Mouse (Mus musculus): ENCODE results near the gene Tex45. TPM values are rescaled to one million over a fixed set of nuclear protein-coding genes. Genes with fewer than 3 reads are reported as not detected.

Gene Tex45
- polyA plus RNA-seq, 1 experiment from 2014 or later = 0.18 TPM

DNA sequence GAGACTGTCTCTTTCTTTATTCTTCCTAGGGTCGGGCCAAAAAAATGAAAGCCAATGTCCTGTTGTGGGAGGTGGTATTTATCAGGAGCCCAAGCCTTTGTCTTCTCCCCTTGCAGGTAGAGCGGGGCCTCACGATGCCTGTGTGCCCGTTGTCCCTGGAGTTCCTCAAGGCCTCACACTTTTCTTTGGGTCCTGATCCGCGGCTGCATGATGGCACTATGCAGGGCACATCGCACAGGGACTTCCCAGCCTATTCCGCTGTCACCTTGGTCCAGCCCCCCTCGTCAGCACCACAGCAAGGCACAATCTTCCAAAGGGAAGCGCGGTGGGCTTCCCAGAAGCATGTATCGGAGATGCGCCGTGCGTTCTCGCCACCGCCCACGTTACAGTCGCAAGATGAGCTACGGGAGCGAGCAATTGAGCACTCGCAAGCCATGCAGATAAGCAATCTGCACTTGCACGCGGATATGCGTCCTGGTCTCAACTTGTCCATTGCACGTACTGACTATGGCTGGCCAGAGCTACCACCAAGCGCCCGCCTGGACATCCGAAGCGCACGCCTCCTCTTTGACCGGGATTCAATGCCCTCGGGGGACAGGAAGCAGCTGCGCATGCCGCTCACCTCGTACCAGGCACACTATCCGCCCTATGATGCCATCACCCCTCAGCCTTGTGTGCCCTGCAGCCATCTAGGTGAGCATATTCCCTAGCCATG, 5.2 kb downstream of the Tex45 start:
- H3K27ac ChIP-seq (replicated peaks; ENCODE audit: low read depth, low read length) = no peak overlapping the region
- DNase-seq = peak; percentile 62
- H3K27me3 ChIP-seq (ENCODE audit: control insufficient read depth, insufficient read depth, low read length) = 0 out of 2 replicates have a peak, but pooled peaks cover 2% of the 10 kb centered on the region
- H3K36me3 ChIP-seq (ENCODE audit: control insufficient read depth, insufficient read depth, low read length) = no peaks in the 10 kb centered on the region
- ATAC-seq (ENCODE audit: low FRiP score, low TSS enrichment) = peak; percentile 43; the same call in 1 of the 2 replicates
- peak overlapping the region; percentile 47 for H3K9ac ChIP-seq (replicated peaks; ENCODE audit: low read length)
- H3K4me3 ChIP-seq (replicated peaks; ENCODE audit: low read depth, low read length) = peak overlapping the region; percentile 35
- WGBS = 23% methylated on average over 37 of the region's 37 CpGs
- peak overlapping the region; percentile 51 for H3K4me2 ChIP-seq (ENCODE audit: low read length)
- no peaks in the 10 kb centered on the region for H3K9me3 ChIP-seq (ENCODE audit: control insufficient read depth, low read length)
- no peaks in the 10 kb centered on the region; the same call in 1 of the 2 replicates for H3K4me1 ChIP-seq (ENCODE audit: control insufficient read depth, insufficient read depth, low read length)

DNA sequence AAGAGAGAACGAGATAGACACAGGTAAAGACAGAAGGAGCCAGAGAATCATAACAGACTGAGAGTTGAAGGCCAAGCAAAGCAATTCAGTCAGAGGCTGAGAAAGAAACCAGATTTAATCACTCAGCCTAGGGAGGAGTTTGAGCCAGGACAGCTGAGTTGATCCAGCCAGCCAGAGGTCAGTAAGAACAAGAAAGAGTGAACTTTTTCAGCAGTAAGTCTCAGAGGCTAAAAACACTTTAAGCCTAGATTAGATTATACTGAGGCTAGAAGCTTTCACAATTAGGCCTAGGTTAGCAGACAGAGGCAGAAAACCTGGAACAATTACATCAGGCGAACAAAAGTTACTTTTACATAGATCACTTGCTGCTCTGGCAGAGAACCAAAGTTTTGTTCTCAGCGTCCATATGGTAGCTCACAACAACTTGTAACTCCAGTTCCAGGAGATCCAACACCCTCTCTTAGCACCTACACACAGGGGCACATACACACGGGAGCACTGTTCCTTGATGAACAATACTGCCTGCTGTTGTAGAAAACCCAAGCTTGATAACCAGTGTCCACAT, 9.6 kb downstream of the Tex45 start:
- ATAC-seq (ENCODE audit: low FRiP score, low TSS enrichment) (no peak), DNase-seq (no peak)
- H3K36me3 ChIP-seq (ENCODE audit: control insufficient read depth, insufficient read depth, low read length) = no peaks in the 10 kb centered on the region
- H3K9me3 ChIP-seq (ENCODE audit: control insufficient read depth, low read length) = no peaks in the 10 kb centered on the region
- no peak overlapping the region for H3K4me3 ChIP-seq (replicated peaks; ENCODE audit: low read depth, low read length)
- H3K4me1 ChIP-seq (ENCODE audit: control insufficient read depth, insufficient read depth, low read length) = no peaks in the 10 kb centered on the region; the same call in 1 of the 2 replicates
- 0 out of 2 replicates have a peak, but pooled peaks cover 2% of the 10 kb centered on the region for H3K27me3 ChIP-seq (ENCODE audit: control insufficient read depth, insufficient read depth, low read length)
- no peak overlapping the region for H3K4me2 ChIP-seq (ENCODE audit: low read length)
- no peak overlapping the region for H3K27ac ChIP-seq (replicated peaks; ENCODE audit: low read depth, low read length)
- H3K9ac ChIP-seq (replicated peaks; ENCODE audit: low read length) = no peak overlapping the region
- 80% methylated on average over 4 of the region's 4 CpGs for WGBS

DNA sequence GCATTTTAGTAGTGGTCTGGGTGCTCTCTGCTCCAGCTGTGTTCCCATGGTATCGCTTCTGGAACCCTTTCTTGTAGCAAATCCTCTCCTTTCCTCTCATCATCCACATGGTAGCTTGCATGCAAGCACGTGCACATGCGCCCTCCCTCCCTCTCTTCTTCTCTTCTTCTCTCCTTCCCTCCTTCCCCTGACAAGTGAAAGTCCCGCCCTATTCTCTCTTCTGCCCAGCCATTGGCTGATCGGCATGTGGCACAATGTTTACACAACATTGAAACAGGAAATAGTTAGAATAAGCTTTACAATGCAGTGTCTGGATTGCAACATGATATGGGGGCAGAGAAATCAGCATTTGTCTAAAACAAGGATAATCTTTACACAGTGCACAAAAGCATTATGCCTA, 10.9 kb downstream of the Tex45 start:
- Histone ChIP-seq H3K9ac (replicated peaks; ENCODE audit: low read length) (no peak overlapping the region), H3K27ac (replicated peaks; ENCODE audit: low read depth, low read length) (no peak overlapping the region), H3K4me1 (ENCODE audit: control insufficient read depth, insufficient read depth, low read length) (no peaks in the 10 kb centered on the region), H3K27me3 (ENCODE audit: control insufficient read depth, insufficient read depth, low read length) (0 out of 2 replicates have a peak, but pooled peaks cover 2% of the 10 kb centered on the region), H3K4me2 (ENCODE audit: low read length) (no peak overlapping the region), H3K4me3 (replicated peaks; ENCODE audit: low read depth, low read length) (no peak overlapping the region), H3K36me3 (ENCODE audit: control insufficient read depth, insufficient read depth, low read length) (no peaks in the 10 kb centered on the region), H3K9me3 (ENCODE audit: control insufficient read depth, low read length) (no peaks in the 10 kb centered on the region)
- DNase-seq (no peak), ATAC-seq (ENCODE audit: low FRiP score, low TSS enrichment) (no peak)
- WGBS = 63% methylated on average over 5 of the region's 5 CpGs

DNA sequence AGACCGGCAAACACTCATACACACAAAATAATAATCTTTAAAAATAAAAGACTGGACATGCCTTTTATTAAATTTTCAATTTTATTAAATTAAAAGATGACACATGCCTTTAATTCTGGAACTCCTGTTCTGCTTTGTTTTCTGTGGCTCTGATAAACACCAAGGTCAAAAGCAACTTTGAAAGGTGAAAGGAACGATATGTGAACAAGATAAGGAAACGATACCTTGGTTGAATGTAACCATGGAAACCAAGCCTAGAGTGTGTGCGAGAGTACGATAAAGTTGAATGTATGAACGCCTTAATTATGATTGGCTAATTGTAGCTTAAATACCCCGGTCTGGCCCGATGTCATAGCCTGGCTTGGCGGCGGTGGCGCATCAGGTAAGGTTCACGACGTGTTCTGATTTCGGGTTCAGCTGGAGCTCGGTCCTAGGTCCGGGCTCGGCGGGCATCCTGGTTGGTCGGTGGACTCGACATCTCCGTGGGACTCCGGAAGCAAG, 11.6 kb downstream of the Tex45 start:
- no peak overlapping the region for H3K4me2 ChIP-seq (ENCODE audit: low read length)
- ATAC-seq (ENCODE audit: low FRiP score, low TSS enrichment) = no peak
- no peak for DNase-seq
- WGBS = 88% methylated on average over 22 of the region's 22 CpGs
- no peak overlapping the region for H3K9ac ChIP-seq (replicated peaks; ENCODE audit: low read length)
- H3K27me3 ChIP-seq (ENCODE audit: control insufficient read depth, insufficient read depth, low read length) = 0 out of 2 replicates have a peak, but pooled peaks cover 1% of the 10 kb centered on the region
- H3K27ac ChIP-seq (replicated peaks; ENCODE audit: low read depth, low read length) = no peak overlapping the region
- no peaks in the 10 kb centered on the region for H3K36me3 ChIP-seq (ENCODE audit: control insufficient read depth, insufficient read depth, low read length)
- no peaks in the 10 kb centered on the region for H3K4me1 ChIP-seq (ENCODE audit: control insufficient read depth, insufficient read depth, low read length)
- no peaks in the 10 kb centered on the region for H3K9me3 ChIP-seq (ENCODE audit: control insufficient read depth, low read length)
- H3K4me3 ChIP-seq (replicated peaks; ENCODE audit: low read depth, low read length) = no peak overlapping the region

DNA sequence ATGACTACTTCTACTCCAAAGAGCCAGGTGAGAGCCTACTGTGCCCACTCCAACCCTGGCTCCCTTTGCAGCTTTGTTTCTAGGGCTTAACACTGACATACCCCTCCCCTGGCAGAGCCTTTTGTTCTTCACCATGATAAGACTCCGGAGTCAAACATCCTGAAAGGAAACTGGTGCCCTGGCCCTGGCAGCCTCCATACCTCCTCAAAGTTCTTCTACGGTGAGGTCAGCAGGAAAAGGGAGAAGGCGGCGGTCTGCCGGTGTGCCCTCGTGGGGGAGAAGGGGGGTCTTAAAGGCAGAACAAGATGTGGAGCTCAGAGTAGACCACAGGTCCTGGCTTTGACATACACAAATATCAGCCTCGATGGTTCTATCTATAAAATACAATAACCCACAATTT, 12.9 kb downstream of the Tex45 start:
- no peak for ATAC-seq (ENCODE audit: low FRiP score, low TSS enrichment)
- no peaks in the 10 kb centered on the region for H3K4me1 ChIP-seq (ENCODE audit: control insufficient read depth, insufficient read depth, low read length)
- H3K4me3 ChIP-seq (replicated peaks; ENCODE audit: low read depth, low read length) = no peak overlapping the region
- H3K9ac ChIP-seq (replicated peaks; ENCODE audit: low read length) = no peak overlapping the region
- no peak overlapping the region for H3K4me2 ChIP-seq (ENCODE audit: low read length)
- H3K36me3 ChIP-seq (ENCODE audit: control insufficient read depth, insufficient read depth, low read length) = no peaks in the 10 kb centered on the region
- H3K27ac ChIP-seq (replicated peaks; ENCODE audit: low read depth, low read length) = no peak overlapping the region
- no peaks in the 10 kb centered on the region for H3K9me3 ChIP-seq (ENCODE audit: control insufficient read depth, low read length)
- WGBS = 87% methylated on average over 7 of the region's 7 CpGs
- no peak for DNase-seq
- H3K27me3 ChIP-seq (ENCODE audit: control insufficient read depth, insufficient read depth, low read length) = no peaks in the 10 kb centered on the region

DNA sequence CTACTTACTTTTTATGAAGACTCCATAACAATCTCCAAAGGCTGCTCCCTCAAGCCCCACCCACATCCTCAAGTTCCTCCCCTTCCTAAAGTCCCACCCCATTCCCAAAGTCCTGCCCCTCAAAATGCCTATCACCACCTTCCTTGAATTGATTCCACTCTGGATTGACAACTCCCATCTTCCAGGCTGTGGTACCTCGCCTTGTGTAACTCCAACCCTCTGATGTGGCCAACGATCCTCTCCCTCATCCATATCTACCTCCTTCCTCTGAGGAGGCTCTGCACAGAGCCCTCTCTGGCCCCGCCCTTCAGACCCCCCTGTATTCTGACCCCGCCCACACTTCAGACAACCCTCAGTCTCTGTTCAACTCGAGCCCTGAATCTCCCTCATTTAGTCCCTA, 14.5 kb downstream of the Tex45 start:
- Histone ChIP-seq H3K4me1 (ENCODE audit: control insufficient read depth, insufficient read depth, low read length) (no peaks in the 10 kb centered on the region), H3K36me3 (ENCODE audit: control insufficient read depth, insufficient read depth, low read length) (no peaks in the 10 kb centered on the region), H3K27ac (replicated peaks; ENCODE audit: low read depth, low read length) (no peak overlapping the region), H3K27me3 (ENCODE audit: control insufficient read depth, insufficient read depth, low read length) (no peaks in the 10 kb centered on the region), H3K9me3 (ENCODE audit: control insufficient read depth, low read length) (no peaks in the 10 kb centered on the region), H3K9ac (replicated peaks; ENCODE audit: low read length) (no peak overlapping the region), H3K4me3 (replicated peaks; ENCODE audit: low read depth, low read length) (no peak overlapping the region), H3K4me2 (ENCODE audit: low read length) (no peak overlapping the region)
- 27% methylated on average over 5 of the region's 5 CpGs for WGBS
- no peak for ATAC-seq (ENCODE audit: low FRiP score, low TSS enrichment)
- no peak for DNase-seq

DNA sequence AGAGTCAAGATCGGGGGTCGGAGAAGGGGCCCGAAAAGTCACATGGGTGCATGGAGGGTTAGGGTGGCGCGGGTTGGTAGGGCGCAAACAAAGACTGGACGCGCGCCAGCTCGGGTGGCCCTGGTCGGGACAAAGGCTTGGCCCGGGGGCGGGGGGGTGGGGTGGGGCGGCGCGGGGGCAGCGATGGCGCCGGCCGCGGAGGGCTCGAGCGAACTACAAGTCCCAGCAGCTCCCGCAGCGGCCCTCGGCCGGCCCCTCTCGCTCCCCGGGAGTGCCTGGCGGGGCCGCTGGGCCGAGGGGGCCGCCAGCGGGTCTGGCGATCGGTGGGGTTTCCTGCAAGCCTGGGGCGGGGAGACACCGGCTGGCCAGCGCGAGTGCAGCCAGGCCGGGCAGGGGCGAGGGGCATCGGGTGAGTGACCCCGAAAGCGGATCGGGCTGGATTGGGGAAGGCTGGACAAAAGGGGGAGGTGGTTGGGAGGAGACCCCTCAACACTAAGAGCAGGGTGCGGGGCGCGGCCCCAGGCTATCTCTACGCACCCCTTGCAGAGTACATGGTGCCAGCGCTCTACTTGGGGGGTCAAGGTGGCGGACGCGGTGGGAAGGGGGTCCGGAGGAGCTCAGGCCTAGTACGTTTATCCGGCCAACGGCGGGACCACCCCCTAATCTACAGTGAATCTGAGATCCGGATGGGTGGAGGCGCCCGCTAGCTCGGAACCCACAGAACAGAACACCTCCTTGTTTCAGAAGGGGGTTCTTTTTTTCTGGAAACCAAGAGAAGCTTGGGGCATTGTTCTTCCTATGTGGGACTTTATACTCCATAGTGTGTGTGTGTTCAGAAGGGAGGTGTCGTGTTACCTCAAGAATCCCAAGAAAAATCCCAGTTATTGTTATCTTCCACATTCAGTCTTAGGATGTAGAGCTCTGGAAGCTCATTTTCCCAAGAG, 22.5 kb downstream of the Tex45 start, which contains the start of gene Zfp358:
Zfp358 (plus strand) TSS at position 238 of the 944 bp plus-strand sequence.
- Histone ChIP-seq H3K4me2 (ENCODE audit: low read length) (peak within 1 kb of the TSS; percentile 73), H3K9ac (replicated peaks; ENCODE audit: low read length) (peak within 1 kb of the TSS; percentile 99), H3K9me3 (ENCODE audit: control insufficient read depth, low read length) (peaks cover 7% of the 10 kb centered on the region; the same call in 1 of the 2 replicates), H3K4me1 (ENCODE audit: control insufficient read depth, insufficient read depth, low read length) (peaks cover 7% of the 10 kb centered on the region), H3K36me3 (ENCODE audit: control insufficient read depth, insufficient read depth, low read length) (peaks cover 28% of the 10 kb centered on the region), H3K27ac (replicated peaks; ENCODE audit: low read depth, low read length) (peak within 1 kb of the TSS; percentile 93), H3K4me3 (replicated peaks; ENCODE audit: low read depth, low read length) (peak within 1 kb of the TSS; percentile 89), H3K27me3 (ENCODE audit: control insufficient read depth, insufficient read depth, low read length) (no peaks in the 10 kb centered on the region)
- WGBS = under 1% methylated on average over 56 of the region's 64 CpGs
- peak; percentile 92 for DNase-seq
- peak; percentile 91 for ATAC-seq (ENCODE audit: low FRiP score, low TSS enrichment)

DNA sequence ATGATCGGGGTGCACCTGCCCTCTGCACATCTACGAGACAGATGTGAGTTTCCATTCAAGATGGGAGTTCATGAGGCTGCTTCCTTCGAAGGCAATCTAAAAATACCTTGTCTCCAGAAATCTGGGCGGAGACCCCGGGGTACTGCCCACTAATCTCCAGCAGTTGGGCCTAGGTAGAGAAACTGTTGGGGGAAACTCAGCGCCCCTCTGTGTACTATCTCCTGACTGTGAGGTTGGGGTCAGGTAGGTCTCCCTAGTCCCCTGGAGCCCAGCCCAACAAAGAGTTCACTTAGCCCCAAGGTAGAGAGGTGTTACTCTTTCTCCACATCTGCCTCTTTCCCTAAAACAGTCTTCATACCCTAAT, 23.2 kb downstream of the Tex45 start:
- ATAC-seq (ENCODE audit: low FRiP score, low TSS enrichment) (peak; percentile 3; the same call in 1 of the 2 replicates), DNase-seq (no peak)
- WGBS = 24% methylated on average over 6 of the region's 6 CpGs
- Histone ChIP-seq H3K4me1 (ENCODE audit: control insufficient read depth, insufficient read depth, low read length) (peaks cover 7% of the 10 kb centered on the region), H3K4me3 (replicated peaks; ENCODE audit: low read depth, low read length) (peak overlapping the region; percentile 89), H3K27me3 (ENCODE audit: control insufficient read depth, insufficient read depth, low read length) (no peaks in the 10 kb centered on the region), H3K27ac (replicated peaks; ENCODE audit: low read depth, low read length) (peak overlapping the region; percentile 93), H3K4me2 (ENCODE audit: low read length) (peak overlapping the region; percentile 73), H3K9ac (replicated peaks; ENCODE audit: low read length) (peak overlapping the region; percentile 99), H3K9me3 (ENCODE audit: control insufficient read depth, low read length) (peaks cover 7% of the 10 kb centered on the region; the same call in 1 of the 2 replicates), H3K36me3 (ENCODE audit: control insufficient read depth, insufficient read depth, low read length) (peaks cover 33% of the 10 kb centered on the region)
